Mouse (Mus musculus) leukemia stem cell, adult 10-12 weeks (primary cell): Measurements from ENCODE around the gene Eef2kmt. TPM values are rescaled to one million over a fixed set of nuclear protein-coding genes. Genes with fewer than 3 reads are reported as not detected.

Experiments used
- polyA plus RNA-seq: library from polyadenylated mRNA; stranded (reverse); fragments of >175 nt; gene quantifications from 2 replicates; pipeline ENCODE4 v1.2.3, GENCODE M21; 2012; ENCODE audit warnings: low replicate concordance

Gene Eef2kmt
- polyA plus RNA-seq, result 3.1 and 5.3 TPM in 2 replicates

GRCm38 (mm10) chr16:5255779-5256496 is at the start of gene Eef2kmt:
Gene Eef2kmt, minus strand, starts transcription at chr16:5255983.

DNA sequence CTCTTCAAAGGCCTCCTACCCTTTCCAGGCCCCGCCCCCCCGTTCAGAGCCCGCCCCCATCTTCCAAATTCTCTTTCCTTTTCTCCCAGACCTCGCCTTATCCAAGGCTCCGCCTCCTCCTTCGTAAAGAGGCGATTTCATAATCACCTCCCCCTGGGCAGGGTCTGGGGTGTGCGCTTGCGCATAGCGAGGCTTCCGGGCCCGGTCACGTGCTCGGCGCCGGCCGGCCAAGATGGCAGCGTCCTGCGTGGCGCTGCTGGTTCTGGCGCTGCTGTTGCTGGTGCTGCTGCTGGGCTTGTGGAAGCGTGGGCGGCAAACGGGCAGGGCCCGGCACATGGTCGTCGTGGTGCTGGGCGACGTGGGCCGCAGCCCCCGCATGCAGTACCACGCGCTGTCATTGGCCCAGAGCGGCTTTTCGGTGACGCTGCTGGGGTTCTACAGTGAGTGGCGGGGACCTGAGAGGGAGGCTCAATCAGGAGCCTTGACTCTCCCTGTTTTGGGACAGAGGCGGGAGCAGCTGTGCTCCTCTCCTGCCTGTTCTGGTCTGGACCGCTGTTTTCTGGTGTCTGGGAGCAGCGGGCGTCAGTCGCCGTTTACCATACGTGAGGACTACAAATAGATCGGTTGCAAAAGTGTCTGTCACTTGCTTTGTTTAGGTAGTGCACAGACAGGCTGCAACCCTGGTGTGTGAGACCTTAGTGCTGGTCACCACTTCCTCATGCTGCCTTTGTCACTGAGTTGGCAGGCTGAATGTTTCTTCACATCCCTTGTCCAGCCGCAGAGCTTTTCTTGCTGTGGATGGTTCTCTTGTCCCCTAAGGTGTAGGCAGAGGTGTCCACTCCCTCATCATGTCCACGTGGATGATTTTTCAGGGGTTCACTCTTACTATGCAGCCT is 22.1 kb downstream of the Eef2kmt start, which contains the start of gene Alg1:
Gene Alg1 (plus strand): TSS at position 204 of the 896 bp plus-strand sequence.

GRCm38 (mm10) chr16:5222140-5222539 is 33.6 kb downstream of the Eef2kmt start, which contains the start of gene AU021092:
Gene AU021092, minus strand, starts transcription at chr16:5222299.

DNA sequence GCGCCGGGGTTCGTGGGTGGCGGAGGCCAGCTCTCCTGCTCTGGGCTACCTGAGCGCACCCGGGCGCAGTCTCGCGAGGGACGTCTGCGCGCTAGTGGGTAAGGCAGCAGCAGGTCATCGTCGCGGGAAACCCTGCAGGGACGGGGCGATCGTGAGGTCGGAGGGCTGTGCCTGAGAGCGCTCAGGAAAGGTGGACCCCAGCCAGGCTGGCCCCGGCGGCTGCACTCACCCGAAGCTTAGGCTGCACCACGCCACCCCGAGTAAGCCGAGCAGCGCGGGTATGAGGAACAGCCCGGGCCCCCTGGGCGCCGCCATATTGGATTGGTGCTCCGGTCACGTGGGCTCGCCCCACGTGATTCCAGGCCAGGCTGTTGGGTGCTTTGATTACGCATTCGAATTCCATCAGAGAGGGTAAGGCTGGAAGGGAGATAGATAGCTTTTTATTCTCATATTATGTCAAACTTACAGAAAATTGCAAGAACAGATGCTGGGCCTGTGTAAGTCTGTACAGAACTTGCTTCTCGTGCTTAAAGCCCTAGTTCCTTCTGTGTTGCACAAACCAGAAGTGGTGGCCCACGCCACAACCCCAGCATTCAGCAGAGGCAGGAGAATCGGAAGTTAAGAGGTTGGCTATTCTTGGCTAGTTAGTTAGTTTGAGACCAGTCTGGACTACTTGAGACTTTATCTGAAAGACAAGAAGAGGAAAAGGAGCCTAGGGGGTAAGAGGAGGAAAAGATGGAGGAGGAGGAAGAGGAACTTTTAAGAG is 51.9 kb downstream of the Eef2kmt start, which contains the start of gene Nagpa:
Gene Nagpa (minus strand): TSS at position 345 of the 766 bp plus-strand sequence.

Other genes with a start within 250 kb of the Eef2kmt start
- gene Smim22, start 248.7 kb downstream of the Eef2kmt start, polyA plus RNA-seq, result not detected in 2 replicates
- gene Rogdi, start 242.4 kb downstream of the Eef2kmt start, polyA plus RNA-seq, result 25.5 and 29.2 TPM in 2 replicates
- 7.0 and 23.1 TPM in 2 replicates for gene Glyr1, start 206.1 kb downstream of the Eef2kmt start, polyA plus RNA-seq
- 13.9 and 28.7 TPM in 2 replicates for gene Ubn1, start 205.9 kb downstream of the Eef2kmt start, polyA plus RNA-seq
- gene Ppl, start 123.6 kb downstream of the Eef2kmt start, polyA plus RNA-seq, result 0.17 and 0.30 TPM in 2 replicates
- gene Sec14l5, start 108.9 kb downstream of the Eef2kmt start, polyA plus RNA-seq, result 0.02 TPM in 1 of 2 replicates, not detected in the other
- 33.3 and 36.0 TPM in 2 replicates for gene Nagpa, start 52.0 kb downstream of the Eef2kmt start, polyA plus RNA-seq
- gene AU021092, start 33.7 kb downstream of the Eef2kmt start, polyA plus RNA-seq, result 0.12 and 0.72 TPM in 2 replicates
- gene Alg1, start 22.4 kb downstream of the Eef2kmt start, polyA plus RNA-seq, result 8.2 and 21.3 TPM in 2 replicates